Mouse (Mus musculus): ENCODE results near the gene Cox8c. TPM values are rescaled to one million over a fixed set of nuclear protein-coding genes. Genes with fewer than 3 reads are reported as not detected.

Gene Cox8c
- total RNA-seq, 4 experiments from 2014 or later, result not detected

Other genes starting within 250 kb of the Cox8c start
- gene Itpk1, start 194.4 kb upstream of the Cox8c start, total RNA-seq (2022), result 10 to 100 TPM; 58.8 to 68.2 (median 62.5) TPM
- gene Moap1, start 155.7 kb upstream of the Cox8c start, total RNA-seq (2022), result 10 to 100 TPM; 29.9 to 37.3 (median 33.4) TPM
- gene Tmem251, start 155.6 kb upstream of the Cox8c start, total RNA-seq (2022), result 1 to 10 TPM; 5.3 to 6.3 (median 5.9) TPM
- not detected for gene Gm28051, start 141.6 kb upstream of the Cox8c start, total RNA-seq (2022)
- gene Gon7, start 141.5 kb upstream of the Cox8c start, total RNA-seq (2022), result 10 to 100 TPM; 12.7 to 15.0 (median 13.4) TPM
- 10 to 100 TPM; 30.1 to 31.7 (median 31.3) TPM for gene Ubr7, start 141.3 kb upstream of the Cox8c start, total RNA-seq (2022)
- gene Gm20604, start 140.6 kb upstream of the Cox8c start, total RNA-seq (2022), result 10 to 100 TPM; 15.1 to 21.1 (median 18.1) TPM
- 10 to 100 TPM; 18.7 to 20.7 (median 19.4) TPM for gene Btbd7, start 20.8 kb upstream of the Cox8c start, total RNA-seq (2022)
- gene Unc79, start 49.5 kb downstream of the Cox8c start, total RNA-seq (2022), result 10 to 100 TPM; 49.8 to 60.2 (median 56.0) TPM